Mouse (Mus musculus) layer of hippocampus, postnatal 14 days (tissue): ENCODE results near the gene Gm49393. TPM values are rescaled to one million over a fixed set of nuclear protein-coding genes. Genes with fewer than 3 reads are reported as not detected.
"Not testable (repeated sequence)": the region's sequence is repeated elsewhere in the genome, so short reads cannot be mapped to it uniquely, and the experiment has no call there.

Experiments used
- DNase-seq, 2 experiments: peaks; one replicate each; pipeline ENCODE4 v3.0.0; 2021 to 2022; ENCODE audit warnings: low spot score in 2 of 2, mixed read lengths in 1 of 2
- long read RNA-seq, 2 experiments: library from polyadenylated mRNA; stranded (forward); transcript quantifications; one replicate each; pipeline ENCODE4 v2.0.0; 2021
- total RNA-seq, 2 experiments: library from RNA; stranded (reverse); gene quantifications; 2 replicates each; pipeline ENCODE4 v1.2.3; 2021

The Gm49393 gene
- not detected for total RNA-seq
- long read RNA-seq, experiment 1, result 0 reads
- long read RNA-seq, experiment 2, result 0 reads

DNA sequence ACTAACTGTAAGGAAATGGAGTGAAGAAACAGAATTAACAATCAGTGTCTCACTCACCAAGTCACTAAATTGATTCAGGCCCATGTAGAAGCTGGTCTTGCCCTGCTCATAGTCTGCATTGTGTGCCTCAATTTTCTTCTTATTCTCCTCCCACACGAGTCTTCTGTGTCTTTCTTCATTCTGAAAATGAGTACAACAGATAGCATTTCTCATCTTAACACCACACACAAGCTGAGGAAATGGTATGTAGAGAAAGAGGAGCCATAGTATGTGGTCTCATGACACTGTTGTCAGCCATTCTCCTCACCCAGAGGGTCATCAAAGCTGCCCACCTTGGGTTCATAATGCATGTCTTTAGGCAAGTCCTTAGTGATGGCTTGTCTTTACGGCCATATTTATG is at the start of gene Gm49393:
Gene Gm49393, minus strand, starts transcription at position 101 of the 400 bp plus-strand sequence.
- not testable (repeated sequence) for DNase-seq

DNA sequence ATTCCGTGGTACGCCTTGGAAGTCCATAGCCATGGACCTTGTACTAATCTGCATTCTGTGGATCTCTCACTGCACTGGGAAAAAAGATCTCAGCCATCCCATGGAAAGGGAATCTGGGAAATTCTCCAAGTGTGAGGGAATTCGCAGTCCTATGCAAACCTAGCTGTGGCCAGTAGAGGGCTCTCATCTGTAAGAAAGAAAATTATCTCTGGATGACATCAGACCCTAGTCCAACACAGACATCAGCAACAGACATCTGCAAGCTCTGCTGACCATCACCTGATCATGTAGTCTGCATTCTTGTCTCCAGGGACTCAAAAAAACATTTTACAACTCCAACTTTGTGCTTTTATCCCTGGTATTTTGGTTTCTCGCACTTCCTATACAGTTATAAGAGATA is 36.9 kb upstream of the Gm49393 start:
- not testable (repeated sequence) for DNase-seq

DNA sequence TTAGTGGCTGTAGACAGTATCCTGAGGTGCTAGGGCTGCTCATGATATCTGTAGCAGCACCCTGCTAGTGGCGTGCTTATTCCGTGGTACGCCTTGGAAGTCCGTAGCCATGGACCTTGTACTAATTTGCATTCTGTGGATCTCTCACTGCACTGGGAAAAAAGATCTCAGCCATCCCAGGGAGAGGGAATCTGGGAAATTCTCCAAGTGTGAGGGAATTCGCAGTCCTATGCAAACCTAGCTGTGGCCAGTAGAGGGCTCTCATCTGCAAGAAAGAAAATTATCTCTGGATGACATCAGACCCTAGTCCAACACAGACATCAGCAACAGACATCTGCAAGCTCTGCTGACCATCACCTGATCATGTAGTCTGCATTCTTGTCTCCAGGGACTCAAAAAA is 28.6 kb upstream of the Gm49393 start:
- DNase-seq, result not testable (repeated sequence)

DNA sequence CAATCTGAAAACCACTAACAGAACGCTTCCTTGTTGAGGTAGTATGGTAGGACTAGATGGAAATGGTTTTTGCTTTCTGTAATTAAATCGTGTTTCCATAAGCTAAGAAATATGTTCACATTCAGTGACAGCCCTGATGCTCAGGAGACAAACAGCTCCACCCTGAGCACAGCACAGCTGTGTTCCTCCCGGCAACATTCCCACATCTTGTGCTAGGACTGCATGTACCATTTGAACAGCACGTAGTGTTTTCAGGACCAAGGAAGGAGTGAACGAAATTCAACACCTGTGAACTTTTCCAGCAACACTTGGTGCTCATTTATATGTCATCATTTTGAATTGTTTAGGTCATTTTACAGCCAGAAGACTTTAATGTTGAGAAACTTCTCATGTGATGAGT is 26.3 kb upstream of the Gm49393 start:
- DNase-seq, result no peak

DNA sequence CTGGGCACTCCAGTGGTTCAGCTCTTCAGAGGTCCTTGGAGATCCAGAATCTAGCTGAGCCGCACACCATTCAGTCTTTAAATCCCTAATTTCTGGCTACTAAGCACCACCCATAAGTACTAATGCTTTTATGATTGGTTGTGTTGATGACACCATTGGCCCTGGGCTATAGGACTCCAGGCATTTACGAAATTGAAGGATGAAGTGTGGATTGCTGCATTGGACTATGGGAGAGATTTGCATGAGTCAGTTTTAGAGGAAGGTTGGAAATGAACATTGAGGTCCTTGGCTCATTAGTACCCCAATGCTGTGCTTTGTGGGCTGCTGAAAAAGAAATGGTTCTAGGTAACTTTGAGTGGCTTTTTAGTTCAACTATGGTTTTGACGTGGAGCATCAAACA is 6.5 kb upstream of the Gm49393 start, which contains the start of gene Tpbpa:
Gene Tpbpa, minus strand, starts transcription at position 101 of the 400 bp plus-strand sequence.
- not testable (repeated sequence) for DNase-seq

DNA sequence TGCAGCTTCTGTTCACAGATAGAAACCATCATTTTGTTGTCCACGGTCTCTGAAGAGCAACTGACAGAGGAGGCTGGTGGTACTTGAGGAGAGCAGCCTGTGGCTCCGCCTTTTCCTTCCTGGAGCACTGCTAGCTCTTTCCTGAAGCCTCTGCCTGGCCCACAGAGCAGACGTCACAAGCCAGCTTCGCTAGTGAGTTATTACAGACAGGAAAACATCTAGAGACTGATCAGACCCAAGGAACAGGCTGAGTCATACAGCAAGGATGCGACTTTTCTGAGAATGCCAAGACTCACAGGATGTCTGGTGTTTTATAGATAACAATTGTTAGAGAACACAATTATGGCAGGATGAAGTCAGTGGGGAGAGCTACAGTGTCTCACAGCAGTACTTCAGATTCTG is 1.1 kb upstream of the Gm49393 start, which contains the start of the genes Gm49391 and Ctla2a:
Gene Gm49391, minus strand, starts transcription at position 72 of the 402 bp plus-strand sequence.
Gene Ctla2a, minus strand, starts transcription at position 126 of the 402 bp plus-strand sequence.
- DNase-seq, result no peak

DNA sequence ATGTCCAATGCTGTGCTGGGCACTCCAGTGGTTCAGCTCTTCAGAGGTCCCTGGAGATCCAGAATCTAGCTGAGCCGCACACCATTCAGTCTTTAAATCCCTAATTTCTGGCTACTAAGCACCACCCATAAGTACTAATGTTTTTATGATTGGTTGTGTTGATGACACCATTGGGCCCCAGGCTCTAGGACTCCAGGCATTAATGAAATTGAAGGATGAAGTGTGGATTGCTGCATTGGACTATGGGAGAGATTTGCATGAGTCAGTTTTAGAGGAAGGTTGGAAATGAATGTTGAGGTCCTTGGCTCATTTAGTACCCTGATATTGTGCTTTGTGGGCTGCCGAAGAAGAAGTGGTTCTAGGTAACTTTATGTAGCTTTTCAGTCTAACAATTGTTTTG is 30.6 kb downstream of the Gm49393 start, which contains the start of gene Tpbpb:
Gene Tpbpb, minus strand, starts transcription at position 101 of the 400 bp plus-strand sequence.
- not testable (repeated sequence) for DNase-seq

DNA sequence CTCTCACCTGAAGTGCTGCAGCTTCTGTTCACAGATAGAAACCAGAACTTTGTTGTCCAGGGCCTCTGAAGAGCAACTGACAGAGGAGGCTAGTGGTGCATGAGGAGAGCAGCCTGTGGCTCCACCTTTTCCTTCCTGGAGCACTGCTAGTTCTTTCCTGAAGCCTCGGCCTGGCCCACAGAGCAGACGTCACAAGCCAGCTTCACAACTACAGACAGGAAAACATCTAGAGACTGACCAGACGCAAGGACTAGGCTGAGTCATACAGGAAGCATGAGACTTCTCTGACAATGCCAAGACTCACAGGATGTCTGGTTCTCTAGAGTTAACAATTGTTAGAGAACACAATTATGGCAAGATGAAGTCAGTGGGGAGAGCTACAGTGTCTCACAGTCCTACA is 38.1 kb downstream of the Gm49393 start, which contains the start of gene Ctla2b:
Gene Ctla2b, minus strand, starts transcription at position 120 of the 400 bp plus-strand sequence.
- peak in 1 of 2 experiments; percentile 1 for DNase-seq

DNA sequence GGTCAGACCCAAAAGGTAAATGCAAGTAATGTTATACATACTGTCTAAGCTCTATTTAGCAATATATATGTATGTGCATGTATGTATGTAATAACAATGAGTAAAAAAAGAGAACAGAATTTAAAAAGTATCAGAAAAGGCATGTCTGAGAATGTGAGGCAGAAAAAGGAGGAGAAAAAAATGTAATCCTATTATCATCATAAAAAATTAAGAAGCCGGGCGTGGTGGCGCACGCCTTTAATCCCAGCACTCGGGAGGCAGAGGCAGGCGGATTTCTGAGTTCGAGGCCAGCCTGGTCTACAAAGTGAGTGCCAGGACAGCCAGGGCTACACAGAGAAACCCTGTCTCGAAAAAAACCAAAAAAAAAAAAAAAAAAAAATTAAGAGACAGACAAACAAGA is 38.6 kb downstream of the Gm49393 start, which contains the start of gene Gm49392:
Gene Gm49392, minus strand, starts transcription at position 101 of the 400 bp plus-strand sequence.
- DNase-seq, result not testable (repeated sequence)

DNA sequence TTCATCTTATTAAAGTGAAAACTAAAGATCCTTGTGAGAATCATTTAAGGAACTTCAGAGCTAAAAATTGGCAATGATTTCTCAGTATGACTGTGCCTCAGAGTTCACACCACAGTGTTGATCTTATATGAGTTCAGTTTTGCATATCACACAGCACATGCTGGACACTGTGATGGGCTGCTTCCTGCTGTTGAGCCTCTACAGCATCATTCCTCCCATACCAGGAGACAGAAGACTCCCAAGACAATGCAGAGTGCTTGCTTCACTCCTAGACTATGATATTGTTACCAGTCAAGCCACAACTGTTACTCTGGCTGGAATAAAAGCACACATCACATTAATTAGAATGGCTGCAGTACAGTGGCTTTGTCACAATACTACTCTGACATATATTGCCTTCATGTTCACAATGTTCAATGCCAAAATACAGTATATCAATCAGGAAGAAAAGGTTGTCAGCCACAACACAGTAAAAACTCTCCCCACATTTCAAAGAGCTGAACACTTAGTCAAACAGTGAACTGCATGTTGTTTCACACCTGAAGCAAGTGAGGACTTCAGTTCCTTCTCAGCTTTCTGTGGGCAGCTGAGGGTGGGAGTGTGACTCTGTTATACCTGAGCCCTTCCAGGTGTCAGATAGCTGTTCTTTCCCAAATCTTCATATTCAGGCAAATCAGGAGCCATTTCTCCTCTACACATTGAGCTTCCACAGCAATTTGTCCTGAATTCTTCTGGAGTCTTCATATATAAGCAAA is 39.8 kb downstream of the Gm49393 start:
- no peak for DNase-seq

DNA sequence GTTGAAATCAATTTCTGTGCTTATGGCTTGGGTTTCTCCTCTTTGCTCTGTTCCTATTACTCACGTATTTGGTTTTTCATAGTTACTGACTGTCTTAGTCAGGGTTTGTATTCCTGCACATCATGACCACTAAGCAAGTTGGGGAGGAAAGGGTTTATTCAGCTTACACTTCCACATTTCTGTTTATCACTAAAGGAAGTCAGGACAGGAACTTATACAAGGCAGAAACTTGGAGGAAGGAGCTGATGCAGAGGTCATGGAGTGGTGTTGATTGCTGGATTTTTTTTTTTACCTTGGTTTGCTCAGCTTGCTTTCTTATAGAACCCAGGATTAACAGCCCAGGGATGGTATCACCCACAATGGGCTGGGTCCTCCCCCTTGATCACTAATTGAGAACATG is 43.1 kb downstream of the Gm49393 start:
- no peak for DNase-seq

DNA sequence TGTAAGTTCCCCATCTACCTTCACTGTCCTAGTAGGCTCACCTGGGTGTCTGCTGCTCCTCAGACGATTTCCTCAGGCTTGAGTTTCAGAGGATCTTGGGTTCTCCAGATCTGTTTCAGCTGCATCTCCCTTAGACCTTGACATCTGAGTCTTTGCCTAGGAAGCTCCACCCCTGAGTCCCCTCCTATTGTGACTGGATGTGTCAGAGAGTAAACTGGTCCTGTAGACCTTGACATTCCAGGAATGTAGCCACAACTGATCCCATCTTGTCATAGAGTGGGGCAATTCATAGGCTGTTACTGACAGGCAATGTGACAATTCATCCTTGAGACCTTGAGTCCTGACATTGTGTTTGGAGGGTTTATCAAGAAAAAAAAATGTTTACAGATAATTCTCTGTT is 71.1 kb downstream of the Gm49393 start, which contains the start of gene 4930486L24Rik:
Gene 4930486L24Rik, minus strand, starts transcription at position 195 of the 400 bp plus-strand sequence.
- no peak for DNase-seq

DNA sequence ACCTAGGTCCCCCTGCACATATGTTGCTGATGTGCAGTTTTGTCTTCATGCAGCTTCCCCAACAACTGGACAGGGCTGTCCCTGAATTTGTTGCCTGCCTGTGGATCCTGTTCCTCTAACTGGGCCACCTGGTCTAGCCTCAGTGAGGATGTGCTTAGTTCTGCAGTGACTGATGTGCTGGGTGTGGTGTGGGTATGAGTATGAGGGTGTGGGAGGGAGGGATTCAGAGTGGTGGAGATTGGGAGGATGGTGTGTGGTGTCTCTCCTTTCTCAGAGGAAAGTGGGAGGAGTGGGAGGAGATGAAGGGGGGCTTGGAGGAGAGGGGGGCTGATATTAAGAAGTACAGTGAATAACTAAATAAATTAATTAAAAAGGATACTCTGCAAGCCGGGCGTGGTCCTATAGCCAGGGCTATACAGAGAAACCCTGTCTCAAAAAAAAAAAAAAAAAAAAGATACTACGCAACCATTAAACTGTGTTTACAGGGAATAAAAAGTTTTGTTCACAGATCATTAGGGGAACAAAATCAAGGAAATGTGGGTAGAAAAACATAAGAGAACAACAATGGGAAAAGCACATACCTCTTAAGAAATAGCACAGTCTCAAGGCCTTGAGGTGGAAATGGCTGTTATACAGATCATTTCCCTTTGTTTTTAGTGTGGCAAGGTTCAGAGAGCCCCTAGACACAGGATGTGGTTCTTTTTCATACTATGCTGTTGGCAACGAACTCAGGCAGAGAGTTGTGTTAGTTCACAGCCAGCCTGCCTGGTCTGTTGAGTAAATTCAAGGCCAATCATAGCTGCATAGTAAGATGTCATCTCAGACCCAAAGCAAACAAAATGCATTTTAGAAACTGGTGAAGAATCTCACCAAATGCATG is 86.9 kb downstream of the Gm49393 start:
- no peak for DNase-seq

DNA sequence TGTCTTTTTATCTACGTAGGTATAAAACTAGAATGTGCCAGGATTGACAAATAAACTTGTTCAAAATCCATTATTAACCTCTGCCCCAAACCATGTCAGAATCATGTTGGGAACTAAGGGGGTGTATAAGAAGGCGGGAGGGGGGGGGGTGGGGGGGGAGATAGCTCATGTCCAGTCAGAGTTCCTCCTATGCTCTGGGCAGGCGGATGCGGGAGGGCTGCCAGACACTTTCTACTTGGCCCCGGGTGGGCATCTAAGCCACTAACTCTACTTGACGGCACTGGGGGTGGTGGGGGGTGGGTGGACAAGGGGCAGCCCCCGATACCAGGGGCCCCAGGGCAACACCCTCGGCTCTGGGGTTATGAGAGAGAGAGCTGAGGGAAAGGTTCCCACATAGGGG is 92.2 kb downstream of the Gm49393 start:
- DNase-seq, result no peak

DNA sequence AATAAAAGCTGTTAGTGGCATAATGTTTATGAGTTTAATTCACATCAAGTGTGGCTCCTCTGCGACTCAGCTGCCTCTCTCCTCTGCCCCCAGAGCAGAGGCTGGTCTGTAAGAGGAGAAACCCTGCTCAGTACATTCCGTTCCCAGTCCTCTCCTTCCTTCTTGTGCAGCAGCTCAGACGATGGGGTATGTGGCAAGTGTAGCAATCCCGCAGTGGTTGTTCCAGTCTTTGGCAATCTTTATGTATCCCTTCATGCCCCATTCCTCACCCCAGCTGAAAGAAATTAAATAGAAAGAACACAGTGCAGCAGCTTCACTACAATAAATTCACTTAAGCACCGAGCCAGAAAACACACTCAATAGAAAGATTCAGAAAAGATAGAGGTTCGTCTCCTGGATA is 92.7 kb downstream of the Gm49393 start:
- DNase-seq, result no peak

DNA sequence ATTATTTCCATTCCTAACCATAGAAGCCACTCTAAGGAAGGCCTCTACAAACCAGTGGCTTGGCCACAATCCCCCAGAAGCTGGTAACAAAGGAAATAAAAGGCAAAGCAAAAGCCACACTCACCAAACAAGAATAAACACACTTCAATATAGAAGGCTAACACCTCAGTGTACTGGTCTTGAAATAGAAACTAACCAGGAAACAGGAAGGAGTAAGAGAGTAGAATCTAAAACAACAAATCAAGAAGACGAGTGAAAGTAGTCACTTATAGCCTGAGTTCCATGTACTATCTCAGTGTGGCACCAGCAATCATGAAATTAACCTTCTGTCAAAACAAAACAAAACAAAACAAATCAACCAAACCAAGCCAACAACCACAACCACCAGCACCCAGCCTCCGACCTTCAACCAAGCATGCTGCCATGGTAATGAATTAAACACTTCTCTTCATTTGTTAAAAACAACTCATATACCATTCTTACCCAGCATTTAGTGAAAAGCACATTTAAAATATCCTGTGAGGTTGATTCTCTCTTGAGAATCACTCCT is 96.0 kb downstream of the Gm49393 start:
- no peak for DNase-seq

DNA sequence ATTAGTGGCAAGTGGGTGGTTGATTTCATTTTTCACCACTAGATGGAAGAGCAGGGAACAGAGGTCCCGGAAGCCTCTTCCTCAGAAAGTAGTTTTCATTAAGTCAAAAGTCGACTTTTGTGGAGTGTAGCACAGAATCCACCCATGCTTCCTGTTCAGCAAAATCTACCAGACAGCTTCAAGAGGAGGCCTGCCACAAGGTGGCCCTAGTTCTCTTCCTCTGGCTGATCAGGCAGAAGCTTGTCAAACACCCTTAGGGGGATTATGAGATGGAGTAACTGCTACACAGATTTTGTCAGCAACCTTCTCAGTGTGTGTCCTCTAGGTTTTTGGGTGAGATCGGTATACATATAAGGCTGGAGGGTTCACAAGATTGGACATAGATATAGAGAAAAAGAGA is 109.3 kb downstream of the Gm49393 start:
- no peak for DNase-seq

DNA sequence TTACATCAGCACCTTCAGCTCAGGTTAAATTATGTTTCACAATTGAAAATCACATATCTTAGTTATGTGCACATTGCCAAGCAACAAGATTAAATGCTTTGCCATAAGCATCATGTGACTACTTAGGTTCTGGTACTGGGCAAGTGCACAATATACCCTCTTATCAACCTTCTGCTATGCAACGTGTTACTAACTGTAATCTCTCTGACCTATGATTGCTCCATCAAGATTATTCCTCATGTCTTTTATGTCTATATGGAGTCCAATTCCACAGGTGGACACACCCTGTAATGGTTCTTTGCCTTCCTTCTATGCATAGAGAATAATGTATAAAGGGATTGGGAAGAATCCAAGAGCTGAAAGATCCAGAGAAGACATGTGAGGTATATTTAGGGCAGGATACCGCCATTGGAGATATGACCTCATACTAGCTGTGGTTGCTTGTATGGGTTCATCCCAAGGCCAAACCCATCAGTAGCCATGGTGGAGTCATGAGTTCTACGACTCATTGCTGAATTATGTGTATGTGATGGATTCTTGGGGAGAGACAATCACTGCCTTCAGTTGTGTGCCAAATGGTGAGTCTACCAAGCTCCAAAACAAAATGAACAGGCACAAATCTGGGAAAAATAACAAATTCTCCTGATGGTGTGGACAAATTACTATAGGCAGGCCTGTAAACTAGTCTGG is 114.8 kb downstream of the Gm49393 start:
- no peak for DNase-seq

DNA sequence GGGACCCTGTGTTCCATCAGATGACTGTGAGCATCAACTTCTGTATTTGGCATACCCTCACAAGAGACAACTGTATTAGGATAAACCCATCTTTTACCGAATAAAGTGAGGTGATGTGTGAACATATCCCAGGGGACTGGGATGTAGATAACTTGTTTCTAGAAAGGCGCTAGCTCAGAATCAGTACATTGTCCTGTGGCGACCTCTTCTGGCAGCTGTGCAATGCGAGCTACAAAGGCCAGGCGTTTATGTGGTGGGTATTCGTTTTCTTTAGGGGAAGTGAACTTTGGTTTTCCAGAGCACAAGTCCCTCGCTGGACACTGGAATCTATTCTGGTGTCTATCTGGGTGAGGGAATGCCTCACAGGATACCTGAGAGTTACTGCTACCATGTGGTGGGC is 115.9 kb downstream of the Gm49393 start:
- DNase-seq, result peak; percentile 37 to 45

DNA sequence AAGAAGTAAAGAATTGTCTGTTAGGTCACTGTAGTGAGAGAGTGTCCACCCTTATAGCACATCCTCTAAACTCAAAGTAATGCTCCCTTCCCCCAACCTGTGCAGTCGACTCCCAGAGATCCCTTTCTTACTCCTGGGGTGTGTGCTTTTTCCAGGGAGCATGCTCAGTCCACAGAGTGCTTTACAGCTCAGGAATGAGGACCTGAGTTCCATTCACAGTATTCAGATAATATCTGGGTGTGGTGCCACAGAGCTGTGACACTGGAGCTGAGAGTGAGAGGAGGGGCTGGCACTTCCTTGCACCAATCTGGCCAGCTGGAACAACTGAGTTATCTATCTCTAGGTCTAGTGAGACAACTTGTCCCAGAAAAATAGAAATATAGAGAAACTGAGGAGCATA is 121.7 kb downstream of the Gm49393 start:
- DNase-seq, result no peak
